Mouse (Mus musculus) heart, embryonic 11.5 days (tissue): ENCODE data around the gene Cadm1. TPM values are rescaled to one million over a fixed set of nuclear protein-coding genes. Genes with fewer than 3 reads are reported as not detected.
A peak's percentile ranks its signal among the peaks of the same experiment; 100 is the strongest.

ENCODE experiments used
- ATAC-seq: fragments of 200-750 bp; cut with Nextera tagmentation; replicated peaks from 2 replicates; pipeline ENCODE4 v1.8.0; 2017; ENCODE audit warnings: moderate library complexity; ENCODE audit not compliant: insufficient number of reproducible peaks, low FRiP score, low TSS enrichment
- H3K27ac ChIP-seq: fragments of 300-500 bp; sonication (generic); 2 replicates; pipeline ENCODE4 v1.5.1; 2014; ENCODE audit warnings: mild to moderate bottlenecking, low read depth, low read length
- H3K27me3 ChIP-seq: fragments of 300-500 bp; sonication (generic); 2 replicates; pipeline ENCODE4 v1.6.1; 2014; ENCODE audit warnings: mild to moderate bottlenecking, low read length, mixed read lengths; ENCODE audit not compliant: control insufficient read depth, insufficient read depth
- H3K36me3 ChIP-seq: fragments of 300-500 bp; sonication (generic); 2 replicates; pipeline ENCODE4 v1.6.1; 2014; ENCODE audit warnings: mild to moderate bottlenecking, low read length, moderate library complexity, mixed read lengths; ENCODE audit not compliant: control insufficient read depth, insufficient read depth
- H3K4me1 ChIP-seq: fragments of 300-500 bp; sonication (generic); 2 replicates; pipeline ENCODE4 v1.6.1; 2014; ENCODE audit warnings: low read length; ENCODE audit not compliant: control insufficient read depth, insufficient read depth
- H3K4me2 ChIP-seq: fragments of 300-500 bp; sonication (generic); 2 replicates; pipeline ENCODE4 v1.6.1; 2014; ENCODE audit warnings: mild to moderate bottlenecking, moderate library complexity
- H3K4me3 ChIP-seq: fragments of 300-500 bp; sonication (generic); 2 replicates; pipeline ENCODE4 v1.5.1; 2014; ENCODE audit warnings: low read depth, low read length
- H3K9ac ChIP-seq: fragments of 300-500 bp; sonication (generic); 2 replicates; pipeline ENCODE4 v1.6.1; 2014; ENCODE audit warnings: mild to moderate bottlenecking, low read depth, low read length, moderate library complexity
- H3K9me3 ChIP-seq: fragments of 300-500 bp; sonication (generic); replicated peaks from 2 replicates; pipeline ENCODE4 v1.6.1; 2016; ENCODE audit warnings: low read length; ENCODE audit not compliant: control insufficient read depth
- WGBS: fragments of 180-500 bp; shearing (Covaris S2); extraction: QIAGEN DNeasy Blood & Tissue Kit; methylation state at CpG from one replicate; pipeline ENCODE4 v1.1.7; 2014; ENCODE audit not compliant: insufficient replicate concordance; 5-methylcytosine and 5-hydroxymethylcytosine counted together
- polyA plus RNA-seq: library from polyadenylated mRNA; unstranded; fragments of >200 nt; fragmentation: Nextera tagmentation; extraction: Ambion mirVana; gene quantifications from 2 replicates; pipeline ENCODE4 v1.2.1, GENCODE M21; 2014

Cadm1 gene
- polyA plus RNA-seq: 30.3 and 31.3 TPM in 2 replicates

- Histone ChIP-seq H3K4me2 (peak within 1 kb of the TSS; percentile 98), H3K9ac (peak within 1 kb of the TSS; percentile 74), H3K27me3 (peaks cover 17% of the 10 kb centered on the region), H3K4me1 (peaks cover 6% of the 10 kb centered on the region; the same call in 1 of the 2 replicates), H3K27ac (peak within 1 kb of the TSS; percentile 76), H3K36me3 (no peaks in the 10 kb centered on the region), H3K9me3 (no peaks in the 10 kb centered on the region), H3K4me3 (peak within 1 kb of the TSS; percentile 72)
- peak; percentile 96 for ATAC-seq
- WGBS: under 1% methylated on average over 69 of the region's 72 CpGs
Measured at GRCm38 (mm10) chr9:47529602-47530450, at the start of gene Cadm1. Cadm1 (plus strand) TSS chr9:47530173.

DNA sequence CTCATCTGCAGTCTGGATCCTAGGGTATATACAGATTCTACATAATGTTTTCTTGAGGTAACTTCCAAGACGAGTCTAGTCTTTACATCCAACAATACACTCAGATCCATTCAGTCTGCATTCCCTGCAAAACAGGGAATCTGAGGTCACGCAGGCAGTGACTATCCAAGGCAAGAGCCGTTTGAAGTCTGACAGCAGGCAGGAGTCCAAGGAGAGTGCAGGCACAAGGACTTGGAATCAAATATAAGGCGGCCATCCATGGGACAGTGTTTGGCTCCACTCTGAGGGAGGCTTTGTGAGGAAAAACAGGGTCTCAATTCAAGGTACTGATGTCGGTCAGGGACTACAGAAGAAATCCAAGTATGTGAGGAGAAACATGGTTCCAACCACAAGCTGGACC lies 45.5 kb upstream of the Cadm1 start:
- H3K4me2 ChIP-seq: no peak overlapping the region
- no peak overlapping the region for H3K4me3 ChIP-seq
- no peaks in the 10 kb centered on the region for H3K9me3 ChIP-seq
- H3K9ac ChIP-seq: no peak overlapping the region
- no peaks in the 10 kb centered on the region for H3K36me3 ChIP-seq
- WGBS: 77% methylated on average over 5 of the region's 5 CpGs
- no peaks in the 10 kb centered on the region; the same call in 1 of the 2 replicates for H3K4me1 ChIP-seq
- ATAC-seq: no peak
- H3K27me3 ChIP-seq: no peaks in the 10 kb centered on the region
- no peak overlapping the region for H3K27ac ChIP-seq

DNA sequence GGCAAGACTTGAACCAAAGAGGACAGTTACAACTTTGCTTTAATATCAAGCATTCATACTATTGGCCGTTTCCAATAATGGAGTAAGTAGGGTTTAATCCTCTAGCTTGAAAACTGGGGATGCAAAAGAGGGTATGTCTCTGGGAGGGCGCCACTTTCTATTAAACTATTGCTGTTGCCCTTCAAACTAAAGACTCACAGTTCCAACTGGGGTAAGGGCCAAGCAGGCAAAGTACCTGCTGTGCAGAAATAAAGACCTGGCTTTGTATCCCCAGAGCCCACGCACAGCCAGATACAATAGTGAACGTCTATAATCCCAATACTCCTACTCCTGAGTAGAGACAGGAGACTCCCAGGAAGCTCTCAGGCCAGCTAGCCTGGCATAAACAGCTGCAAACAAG lies 44.8 kb upstream of the Cadm1 start:
- no peak for ATAC-seq
- no peaks in the 10 kb centered on the region for H3K36me3 ChIP-seq
- 83% methylated on average over 4 of the region's 4 CpGs for WGBS

GRCm38 (mm10) chr9:47499761-47500160 lies 30.2 kb upstream of the Cadm1 start:
- no peaks in the 10 kb centered on the region for H3K27me3 ChIP-seq
- no peak overlapping the region for H3K4me3 ChIP-seq
- H3K4me2 ChIP-seq: no peak overlapping the region
- H3K4me1 ChIP-seq: no peaks in the 10 kb centered on the region
- WGBS: 33% methylated on average over 3 of the region's 3 CpGs
- H3K36me3 ChIP-seq: no peaks in the 10 kb centered on the region
- H3K9ac ChIP-seq: no peak overlapping the region
- H3K27ac ChIP-seq: no peak overlapping the region
- ATAC-seq: no peak
- H3K9me3 ChIP-seq: no peaks in the 10 kb centered on the region

More for the DNA sequence above, 44.8 kb upstream of the Cadm1 start:
- Histone ChIP-seq H3K27me3 (no peaks in the 10 kb centered on the region), H3K9ac (no peak overlapping the region), H3K4me3 (no peak overlapping the region), H3K4me1 (no peaks in the 10 kb centered on the region; the same call in 1 of the 2 replicates), H3K4me2 (no peak overlapping the region), H3K9me3 (no peaks in the 10 kb centered on the region), H3K27ac (no peak overlapping the region)

DNA sequence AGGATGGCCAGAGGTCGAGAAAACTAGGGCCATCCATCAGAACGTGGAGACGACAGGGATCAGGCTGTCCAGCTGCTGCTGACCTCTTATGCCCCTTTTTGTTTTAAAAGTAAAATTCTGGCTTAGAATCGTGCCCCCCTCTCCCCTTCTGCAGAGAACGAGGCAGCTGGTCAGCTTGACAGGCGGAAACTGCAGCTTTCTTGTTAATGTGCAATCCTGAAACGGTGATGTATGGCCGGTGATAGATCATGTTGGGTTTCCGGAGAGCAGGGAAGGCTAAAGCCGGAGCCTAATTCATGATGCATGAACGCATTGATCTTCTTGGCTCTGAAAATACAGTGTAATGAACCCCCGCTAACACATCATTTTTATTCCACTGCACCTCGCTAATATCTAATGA lies 24.0 kb upstream of the Cadm1 start:
- Histone ChIP-seq H3K4me1 (no peaks in the 10 kb centered on the region), H3K9me3 (no peaks in the 10 kb centered on the region), H3K4me3 (no peak overlapping the region), H3K9ac (no peak overlapping the region), H3K27me3 (no peaks in the 10 kb centered on the region), H3K4me2 (no peak overlapping the region), H3K27ac (no peak overlapping the region), H3K36me3 (no peaks in the 10 kb centered on the region)
- 58% methylated on average over 13 of the region's 13 CpGs for WGBS
- ATAC-seq: no peak

DNA sequence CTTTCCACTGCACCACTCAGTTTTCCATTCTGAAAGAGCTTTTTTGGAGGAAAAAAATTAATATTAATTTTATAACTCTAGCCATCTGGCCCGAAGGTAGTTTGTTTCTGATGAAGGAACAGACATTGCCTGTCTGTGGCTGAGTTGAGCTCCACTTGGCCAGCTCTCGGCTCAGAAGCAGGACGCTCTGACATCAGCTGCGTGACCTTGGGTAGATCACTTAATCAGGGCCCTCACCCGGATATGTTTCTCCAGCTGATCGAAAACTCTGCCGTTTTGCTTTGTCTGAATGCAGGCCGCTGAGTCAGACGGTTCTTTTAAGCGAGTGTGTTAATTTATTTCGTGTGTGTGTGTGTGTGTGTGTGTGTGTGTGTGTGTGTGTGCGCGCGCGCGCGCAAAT lies 23.1 kb upstream of the Cadm1 start:
- Histone ChIP-seq H3K4me2 (no peak overlapping the region), H3K27me3 (no peaks in the 10 kb centered on the region), H3K27ac (no peak overlapping the region), H3K9me3 (no peaks in the 10 kb centered on the region), H3K4me1 (no peaks in the 10 kb centered on the region), H3K9ac (no peak overlapping the region), H3K36me3 (no peaks in the 10 kb centered on the region), H3K4me3 (no peak overlapping the region)
- no peak for ATAC-seq
- WGBS: 90% methylated on average over 17 of the region's 17 CpGs

GRCm38 (mm10) chr9:47508109-47508508 lies 21.9 kb upstream of the Cadm1 start:
- no peaks in the 10 kb centered on the region for H3K4me1 ChIP-seq
- H3K4me3 ChIP-seq: no peak overlapping the region
- 19% methylated on average over 3 of the region's 3 CpGs for WGBS
- no peak overlapping the region for H3K27ac ChIP-seq
- H3K9me3 ChIP-seq: no peaks in the 10 kb centered on the region
- no peak overlapping the region for H3K9ac ChIP-seq
- no peaks in the 10 kb centered on the region for H3K27me3 ChIP-seq
- no peak overlapping the region for H3K4me2 ChIP-seq
- no peak for ATAC-seq
- no peaks in the 10 kb centered on the region for H3K36me3 ChIP-seq

DNA sequence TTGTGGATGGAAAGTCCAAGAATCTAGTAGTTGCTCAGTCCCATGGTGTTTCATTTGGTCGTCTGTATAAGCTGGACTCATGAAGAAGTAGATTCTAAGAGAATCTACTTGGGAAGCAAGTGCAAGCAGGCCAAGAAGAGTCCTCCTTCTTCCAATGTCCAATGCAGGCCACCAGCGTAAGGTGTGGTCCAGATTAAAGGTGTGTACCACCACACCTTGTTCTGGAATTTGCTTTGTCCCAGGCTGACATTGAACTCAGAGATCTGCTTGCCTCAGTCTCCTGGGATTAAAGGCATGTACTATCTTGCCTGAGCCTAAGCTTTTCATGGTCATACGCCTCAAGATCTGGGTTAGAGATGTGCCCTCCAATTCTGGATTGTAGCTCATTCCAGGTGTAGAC lies 17.5 kb upstream of the Cadm1 start:
- no peak for ATAC-seq

GRCm38 (mm10) chr9:47514318-47514717 lies 15.7 kb upstream of the Cadm1 start:
- Histone ChIP-seq H3K4me2 (no peak overlapping the region), H3K9me3 (no peaks in the 10 kb centered on the region), H3K27me3 (peaks cover 2% of the 10 kb centered on the region; the same call in 1 of the 2 replicates), H3K4me3 (no peak overlapping the region), H3K36me3 (no peaks in the 10 kb centered on the region), H3K9ac (no peak overlapping the region), H3K27ac (no peak overlapping the region), H3K4me1 (no peaks in the 10 kb centered on the region)
- WGBS: 16% methylated on average over 8 of the region's 8 CpGs
- ATAC-seq: no peak

More for the DNA sequence above, 17.5 kb upstream of the Cadm1 start:
- Histone ChIP-seq H3K4me1 (no peaks in the 10 kb centered on the region), H3K4me3 (no peak overlapping the region), H3K27ac (no peak overlapping the region), H3K9me3 (no peaks in the 10 kb centered on the region), H3K27me3 (peaks cover 2% of the 10 kb centered on the region; the same call in 1 of the 2 replicates), H3K36me3 (no peaks in the 10 kb centered on the region), H3K4me2 (no peak overlapping the region), H3K9ac (no peak overlapping the region)
- 84% methylated on average over 3 of the region's 3 CpGs for WGBS
